Mouse (Mus musculus) heart, embryonic 10.5 days (tissue): ENCODE data around the gene Lpcat2b. TPM values are rescaled to one million over a fixed set of nuclear protein-coding genes. Genes with fewer than 3 reads are reported as not detected.

ENCODE experiments used
- DNase-seq: peaks from one replicate; pipeline ENCODE4 v3.0.0-alpha.2; 2017; ENCODE audit warnings: low spot score
- H3K27ac ChIP-seq: fragments of 300-500 bp; sonication (generic); 2 replicates; pipeline ENCODE4 v1.5.1; 2016; ENCODE audit warnings: mild to moderate bottlenecking
- H3K27me3 ChIP-seq: fragments of 300-500 bp; sonication (generic); 2 replicates; pipeline ENCODE4 v1.6.1; 2016; ENCODE audit warnings: mild to moderate bottlenecking; ENCODE audit not compliant: poor library complexity, insufficient read depth, severe bottlenecking
- H3K36me3 ChIP-seq: fragments of 300-500 bp; sonication (generic); 2 replicates; pipeline ENCODE4 v1.6.1; 2016; ENCODE audit warnings: mild to moderate bottlenecking, moderate library complexity
- H3K4me1 ChIP-seq: fragments of 300-500 bp; sonication (generic); 2 replicates; pipeline ENCODE4 v1.6.1; 2016; ENCODE audit warnings: mild to moderate bottlenecking
- H3K4me3 ChIP-seq: fragments of 300-500 bp; sonication (generic); 2 replicates; pipeline ENCODE4 v1.5.1; 2016; ENCODE audit warnings: mild to moderate bottlenecking, moderate library complexity
- H3K9me3 ChIP-seq: fragments of 300-500 bp; sonication (generic); 2 replicates; pipeline ENCODE4 v1.6.1; 2016; ENCODE audit warnings: mild to moderate bottlenecking, moderate library complexity
- WGBS: fragments of 180-500 bp; shearing (Covaris S2); methylation state at CpG from one replicate; pipeline ENCODE4 v1.1.7; 2016; 5-methylcytosine and 5-hydroxymethylcytosine counted together
- polyA plus RNA-seq: library from polyadenylated mRNA; unstranded; fragments of >200 nt; fragmentation: Nextera tagmentation; extraction: Ambion mirVana; gene quantifications from 2 replicates; pipeline ENCODE4 v1.2.1, GENCODE M21; 2016

The Lpcat2b gene
- polyA plus RNA-seq, 1 experiment from 2014 or later = not detected

- H3K4me1 ChIP-seq = no peaks in the 10 kb centered on the region
- no peaks in the 10 kb centered on the region for H3K27me3 ChIP-seq
- H3K27ac ChIP-seq = no peak overlapping the region
- no peaks in the 10 kb centered on the region for H3K9me3 ChIP-seq
- H3K4me3 ChIP-seq = no peak overlapping the region
- WGBS = 72% methylated on average over 1 of the region's 1 CpGs
- no peaks in the 10 kb centered on the region for H3K36me3 ChIP-seq
- DNase-seq = no peak
These were observed 9.7 kb upstream of the Lpcat2b start for GRCm38 (mm10) chr5:107421676-107422075.

GRCm38 (mm10) chr5:107434001-107434400 is 2.7 kb downstream of the Lpcat2b start:
- Histone ChIP-seq H3K4me1 (peaks cover 5% of the 10 kb centered on the region), H3K27ac (no peak overlapping the region), H3K27me3 (no peaks in the 10 kb centered on the region), H3K4me3 (no peak overlapping the region), H3K36me3 (no peaks in the 10 kb centered on the region), H3K9me3 (no peaks in the 10 kb centered on the region)
- DNase-seq = no peak
- WGBS = 81% methylated on average over 5 of the region's 5 CpGs

GRCm38 (mm10) chr5:107436185-107436584 is 4.8 kb downstream of the Lpcat2b start:
- H3K27me3 ChIP-seq = no peaks in the 10 kb centered on the region
- WGBS = 80% methylated on average over 6 of the region's 6 CpGs
- no peak for DNase-seq
- H3K36me3 ChIP-seq = no peaks in the 10 kb centered on the region
- H3K4me1 ChIP-seq = peaks cover 5% of the 10 kb centered on the region
- H3K27ac ChIP-seq = no peak overlapping the region
- no peak overlapping the region for H3K4me3 ChIP-seq
- no peaks in the 10 kb centered on the region for H3K9me3 ChIP-seq

- Histone ChIP-seq H3K9me3 (no peaks in the 10 kb centered on the region), H3K36me3 (no peaks in the 10 kb centered on the region), H3K27me3 (no peaks in the 10 kb centered on the region), H3K27ac (no peak overlapping the region), H3K4me1 (peaks cover 5% of the 10 kb centered on the region), H3K4me3 (no peak overlapping the region)
- WGBS = 71% methylated on average over 6 of the region's 6 CpGs
- no peak for DNase-seq
These were observed 5.3 kb downstream of the Lpcat2b start for GRCm38 (mm10) chr5:107436587-107437209.

GRCm38 (mm10) chr5:107437464-107438281 is 6.3 kb downstream of the Lpcat2b start, which contains the start of gene Btbd8:
TSS of gene Btbd8 (plus strand) at chr5:107437997.
- DNase-seq = peak; percentile 98
- Histone ChIP-seq H3K36me3 (no peaks in the 10 kb centered on the region), H3K9me3 (no peaks in the 10 kb centered on the region), H3K4me1 (peaks cover 5% of the 10 kb centered on the region), H3K27ac (peak within 1 kb of the TSS; percentile 98), H3K4me3 (peak within 1 kb of the TSS; percentile 86), H3K27me3 (no peaks in the 10 kb centered on the region)
- WGBS = under 1% methylated on average over 50 of the region's 51 CpGs

GRCm38 (mm10) chr5:107438353-107438752 is 7.0 kb downstream of the Lpcat2b start:
- no peak for DNase-seq
- Histone ChIP-seq H3K4me3 (peak overlapping the region; percentile 86), H3K36me3 (no peaks in the 10 kb centered on the region), H3K4me1 (peaks cover 5% of the 10 kb centered on the region), H3K27ac (peak overlapping the region; percentile 98), H3K27me3 (no peaks in the 10 kb centered on the region), H3K9me3 (no peaks in the 10 kb centered on the region)
- WGBS = 26% methylated on average over 7 of the region's 7 CpGs

GRCm38 (mm10) chr5:107441881-107442280 is 10.5 kb downstream of the Lpcat2b start:
- peaks cover 5% of the 10 kb centered on the region for H3K4me1 ChIP-seq
- no peaks in the 10 kb centered on the region for H3K36me3 ChIP-seq
- H3K4me3 ChIP-seq = no peak overlapping the region
- WGBS = 78% methylated on average over 5 of the region's 5 CpGs
- H3K9me3 ChIP-seq = no peaks in the 10 kb centered on the region
- no peaks in the 10 kb centered on the region for H3K27me3 ChIP-seq
- no peak overlapping the region for H3K27ac ChIP-seq
- no peak for DNase-seq

- H3K36me3 ChIP-seq = no peaks in the 10 kb centered on the region
- WGBS = 91% methylated on average over 4 of the region's 4 CpGs
- H3K9me3 ChIP-seq = no peaks in the 10 kb centered on the region
- DNase-seq = no peak
- H3K4me1 ChIP-seq = no peaks in the 10 kb centered on the region
- H3K27me3 ChIP-seq = no peaks in the 10 kb centered on the region
- H3K27ac ChIP-seq = no peak overlapping the region
- no peak overlapping the region for H3K4me3 ChIP-seq
These were observed 12.9 kb downstream of the Lpcat2b start for GRCm38 (mm10) chr5:107444251-107444650.

GRCm38 (mm10) chr5:107447977-107448376 is 16.6 kb downstream of the Lpcat2b start:
- H3K9me3 ChIP-seq = no peaks in the 10 kb centered on the region
- H3K27ac ChIP-seq = no peak overlapping the region
- H3K36me3 ChIP-seq = 0 out of 2 replicates have a peak, but pooled peaks cover 4% of the 10 kb centered on the region
- H3K4me3 ChIP-seq = no peak overlapping the region
- H3K4me1 ChIP-seq = no peaks in the 10 kb centered on the region
- WGBS = 70% methylated on average over 4 of the region's 4 CpGs
- DNase-seq = no peak
- no peaks in the 10 kb centered on the region for H3K27me3 ChIP-seq

GRCm38 (mm10) chr5:107448784-107449183 is 17.4 kb downstream of the Lpcat2b start:
- Histone ChIP-seq H3K4me3 (no peak overlapping the region), H3K27me3 (no peaks in the 10 kb centered on the region), H3K9me3 (no peaks in the 10 kb centered on the region), H3K36me3 (0 out of 2 replicates have a peak, but pooled peaks cover 4% of the 10 kb centered on the region), H3K27ac (no peak overlapping the region), H3K4me1 (no peaks in the 10 kb centered on the region)
- 84% methylated on average over 4 of the region's 4 CpGs for WGBS
- no peak for DNase-seq

GRCm38 (mm10) chr5:107449620-107450019 is 18.3 kb downstream of the Lpcat2b start:
- no peak overlapping the region for H3K27ac ChIP-seq
- H3K4me3 ChIP-seq = no peak overlapping the region
- H3K27me3 ChIP-seq = no peaks in the 10 kb centered on the region
- H3K9me3 ChIP-seq = no peaks in the 10 kb centered on the region
- 0 out of 2 replicates have a peak, but pooled peaks cover 4% of the 10 kb centered on the region for H3K36me3 ChIP-seq
- WGBS = 78% methylated on average over 5 of the region's 5 CpGs
- H3K4me1 ChIP-seq = no peaks in the 10 kb centered on the region
- DNase-seq = no peak

- Histone ChIP-seq H3K4me3 (no peak overlapping the region), H3K9me3 (no peaks in the 10 kb centered on the region), H3K27ac (no peak overlapping the region), H3K4me1 (no peaks in the 10 kb centered on the region), H3K36me3 (peaks cover 7% of the 10 kb centered on the region; the same call in 1 of the 2 replicates), H3K27me3 (no peaks in the 10 kb centered on the region)
- 88% methylated on average over 5 of the region's 5 CpGs for WGBS
- DNase-seq = no peak
These were observed 18.9 kb downstream of the Lpcat2b start for GRCm38 (mm10) chr5:107450299-107450698.
